Mouse (Mus musculus): ENCODE measurements around the gene Kif21b. TPM values are rescaled to one million over a fixed set of nuclear protein-coding genes. Genes with fewer than 3 reads are reported as not detected.

The Kif21b gene
- total RNA-seq, 1 experiment: 3.0 TPM

GRCm38 (mm10) chr1:136104741-136105140 is 26.4 kb upstream of the Kif21b start:
- in situ Hi-C loops (cut with MboI; ENCODE audit: low sequenced_read_pairs in 2 of 2, unreplicated experiment in 2 of 2): no loop called here
- no peak for TF ChIP-seq HCFC1 (IDR thresholded peaks at IDR 0.05; ENCODE audit: borderline replicate concordance, insufficient read depth, low read length)
- TF ChIP-seq CHD2 (IDR thresholded peaks at IDR 0.05; ENCODE audit: low read depth, low read length): no peak
- no peak for TF ChIP-seq MAFK (IDR thresholded peaks at IDR 0.05; ENCODE audit: insufficient read depth, low read depth, low read length)
- no peak for TF ChIP-seq ZC3H11A (IDR thresholded peaks at IDR 0.05; ENCODE audit: borderline replicate concordance, low read depth, low read length)
- no peak for TF ChIP-seq ZNF384 (IDR thresholded peaks at IDR 0.05; ENCODE audit: low read depth, low read length)
- no peak overlapping the region for H3K4me3 ChIP-seq (ENCODE audit: insufficient read depth in 1 of 2, low read depth in 1 of 2, low read length in 2 of 2, poor library complexity in 1 of 2, severe bottlenecking in 1 of 2)

GRCm38 (mm10) chr1:136109464-136109863 is 21.7 kb upstream of the Kif21b start:
- TF ChIP-seq ZC3H11A (IDR thresholded peaks at IDR 0.05; ENCODE audit: borderline replicate concordance, low read depth, low read length) (no peak), ZNF384 (IDR thresholded peaks at IDR 0.05; ENCODE audit: low read depth, low read length) (no peak), HCFC1 (IDR thresholded peaks at IDR 0.05; ENCODE audit: borderline replicate concordance, insufficient read depth, low read length) (no peak), MAFK (IDR thresholded peaks at IDR 0.05; ENCODE audit: insufficient read depth, low read depth, low read length) (no peak), CHD2 (IDR thresholded peaks at IDR 0.05; ENCODE audit: low read depth, low read length) (no peak)
- Histone ChIP-seq H3K9me3 (ENCODE audit: control insufficient read depth, insufficient read depth, low read depth, low read length) (no peaks in the 10 kb centered on the region), H3K4me1 (ENCODE audit: control insufficient read depth in 2 of 2, insufficient read depth in 2 of 2, low read length in 2 of 2, poor library complexity in 1 of 2) (peaks cover 0 to 6% of the 10 kb centered on the region in 2 experiments; a peak in 1 of 4 replicates), H3K4me3 (ENCODE audit: insufficient read depth in 1 of 2, low read depth in 1 of 2, low read length in 2 of 2, poor library complexity in 1 of 2, severe bottlenecking in 1 of 2) (no peak overlapping the region), H3K9ac (ENCODE audit: insufficient read depth, low read depth, low read length, poor library complexity, severe bottlenecking) (no peak overlapping the region), H3K36me3 (ENCODE audit: control insufficient read depth, insufficient read depth, low read length, poor library complexity, severe bottlenecking) (no peaks in the 10 kb centered on the region), H3K27ac (ENCODE audit: insufficient read depth, low read depth, low read length, poor library complexity, severe bottlenecking) (no peak overlapping the region)
- in situ Hi-C loops (cut with MboI; ENCODE audit: low sequenced_read_pairs in 2 of 2, unreplicated experiment in 2 of 2): no loop called here
- DNase-seq (ENCODE audit: low read depth, low spot score): no peak

More at GRCm38 (mm10) chr1:136104741-136105140, 26.4 kb upstream of the Kif21b start:
- no peak overlapping the region for H3K27ac ChIP-seq (ENCODE audit: insufficient read depth, low read depth, low read length, poor library complexity, severe bottlenecking)
- no peak for DNase-seq (ENCODE audit: low read depth, low spot score)
- H3K4me1 ChIP-seq (ENCODE audit: control insufficient read depth in 2 of 2, insufficient read depth in 2 of 2, low read length in 2 of 2, poor library complexity in 1 of 2): peaks cover 0 to 6% of the 10 kb centered on the region in 2 experiments; a peak in 1 of 4 replicates
- no peaks in the 10 kb centered on the region for H3K36me3 ChIP-seq (ENCODE audit: control insufficient read depth, insufficient read depth, low read length, poor library complexity, severe bottlenecking)
- H3K9me3 ChIP-seq (ENCODE audit: control insufficient read depth, insufficient read depth, low read depth, low read length): no peaks in the 10 kb centered on the region
- no peak overlapping the region for H3K9ac ChIP-seq (ENCODE audit: insufficient read depth, low read depth, low read length, poor library complexity, severe bottlenecking)

GRCm38 (mm10) chr1:136116183-136116582 is 15.0 kb upstream of the Kif21b start:
- Histone ChIP-seq H3K9me3 (ENCODE audit: control insufficient read depth, insufficient read depth, low read depth, low read length) (no peaks in the 10 kb centered on the region), H3K27ac (ENCODE audit: insufficient read depth, low read depth, low read length, poor library complexity, severe bottlenecking) (no peak overlapping the region), H3K4me3 (ENCODE audit: insufficient read depth in 1 of 2, low read depth in 1 of 2, low read length in 2 of 2, poor library complexity in 1 of 2, severe bottlenecking in 1 of 2) (no peak overlapping the region), H3K9ac (ENCODE audit: insufficient read depth, low read depth, low read length, poor library complexity, severe bottlenecking) (no peak overlapping the region), H3K36me3 (ENCODE audit: control insufficient read depth, insufficient read depth, low read length, poor library complexity, severe bottlenecking) (no peaks in the 10 kb centered on the region), H3K4me1 (ENCODE audit: control insufficient read depth in 2 of 2, insufficient read depth in 2 of 2, low read length in 2 of 2, poor library complexity in 1 of 2) (peaks cover 0 to 2% of the 10 kb centered on the region in 2 experiments; a peak in 1 of 4 replicates)
- no peak for DNase-seq (ENCODE audit: low read depth, low spot score)
- no peak for TF ChIP-seq ZC3H11A (IDR thresholded peaks at IDR 0.05; ENCODE audit: borderline replicate concordance, low read depth, low read length)
- TF ChIP-seq MAFK (IDR thresholded peaks at IDR 0.05; ENCODE audit: insufficient read depth, low read depth, low read length): no peak
- TF ChIP-seq ZNF384 (IDR thresholded peaks at IDR 0.05; ENCODE audit: low read depth, low read length): no peak
- TF ChIP-seq CHD2 (IDR thresholded peaks at IDR 0.05; ENCODE audit: low read depth, low read length): no peak
- TF ChIP-seq HCFC1 (IDR thresholded peaks at IDR 0.05; ENCODE audit: borderline replicate concordance, insufficient read depth, low read length): no peak
- in situ Hi-C loops (cut with MboI; ENCODE audit: low sequenced_read_pairs in 2 of 2, unreplicated experiment in 2 of 2): no loop called here

- Histone ChIP-seq H3K4me1 (ENCODE audit: control insufficient read depth in 2 of 2, insufficient read depth in 2 of 2, low read length in 2 of 2, poor library complexity in 1 of 2) (peaks cover 0 to 2% of the 10 kb centered on the region in 2 experiments; a peak in 1 of 4 replicates), H3K9ac (ENCODE audit: insufficient read depth, low read depth, low read length, poor library complexity, severe bottlenecking) (no peak overlapping the region), H3K36me3 (ENCODE audit: control insufficient read depth, insufficient read depth, low read length, poor library complexity, severe bottlenecking) (no peaks in the 10 kb centered on the region), H3K9me3 (ENCODE audit: control insufficient read depth, insufficient read depth, low read depth, low read length) (no peaks in the 10 kb centered on the region), H3K4me3 (ENCODE audit: insufficient read depth in 1 of 2, low read depth in 1 of 2, low read length in 2 of 2, poor library complexity in 1 of 2, severe bottlenecking in 1 of 2) (no peak overlapping the region), H3K27ac (ENCODE audit: insufficient read depth, low read depth, low read length, poor library complexity, severe bottlenecking) (no peak overlapping the region)
- DNase-seq (ENCODE audit: low read depth, low spot score): no peak
- TF ChIP-seq CHD2 (IDR thresholded peaks at IDR 0.05; ENCODE audit: low read depth, low read length): no peak
- no peak for TF ChIP-seq MAFK (IDR thresholded peaks at IDR 0.05; ENCODE audit: insufficient read depth, low read depth, low read length)
- TF ChIP-seq ZNF384 (IDR thresholded peaks at IDR 0.05; ENCODE audit: low read depth, low read length): no peak
- TF ChIP-seq HCFC1 (IDR thresholded peaks at IDR 0.05; ENCODE audit: borderline replicate concordance, insufficient read depth, low read length): no peak
- TF ChIP-seq ZC3H11A (IDR thresholded peaks at IDR 0.05; ENCODE audit: borderline replicate concordance, low read depth, low read length): no peak
- in situ Hi-C loops (cut with MboI; ENCODE audit: low sequenced_read_pairs in 2 of 2, unreplicated experiment in 2 of 2): no loop called here
Measured at GRCm38 (mm10) chr1:136117069-136117468, 14.1 kb upstream of the Kif21b start.
